Mouse (Mus musculus) brain, embryonic 14.5 days (tissue): ENCODE data around the gene Sema4c. TPM values are rescaled to one million over a fixed set of nuclear protein-coding genes. Genes with fewer than 3 reads are reported as not detected.

Source experiments
- DNase-seq: peaks from one replicate; pipeline ENCODE4 v3.0.0-alpha.2; 2011; ENCODE audit warnings: low read depth
- CTCF ChIP-seq: fragments of 200-500 bp; IDR thresholded peaks from 2 replicates; pipeline ENCODE4 v1.5.1; 2012; ENCODE audit warnings: inconsistent platforms, mild to moderate bottlenecking, moderate library complexity, borderline replicate concordance; ENCODE audit not compliant: insufficient read depth, insufficient read length; ENCODE audit errors: extremely low read depth
- POLR2A ChIP-seq: fragments of 200-500 bp; IDR thresholded peaks from 2 replicates; pipeline ENCODE4 v1.6.1; 2012; ENCODE audit warnings: mild to moderate bottlenecking, inconsistent platforms, borderline replicate concordance; ENCODE audit not compliant: poor library complexity, insufficient read depth, insufficient read length, severe bottlenecking; ENCODE audit errors: extremely low read depth
- polyA plus RNA-seq: library from polyadenylated mRNA; depleted of rRNA; stranded (reverse); fragments of >200 nt; gene quantifications from 2 replicates; pipeline ENCODE4 v1.2.3, GENCODE M21; 2012; rRNA removed

Gene Sema4c
- 64.2 and 66.1 TPM in 2 replicates for polyA plus RNA-seq

GRCm38 (mm10) chr1:36558031-36558993 lies at the start of gene Sema4c:
TSS of gene Sema4c (minus strand) at chr1:36558349.
- DNase-seq = peak; percentile 92
- TF ChIP-seq CTCF = no peak
- TF ChIP-seq POLR2A = peak; percentile 93

- no peak for TF ChIP-seq CTCF
- no peak for TF ChIP-seq POLR2A
- DNase-seq = peak; percentile 73
Measured at GRCm38 (mm10) chr1:36606951-36607350, 48.8 kb upstream of the Sema4c start.

GRCm38 (mm10) chr1:36604254-36605156 lies 46.4 kb upstream of the Sema4c start:
- TF ChIP-seq CTCF (no peak), POLR2A (no peak)
- DNase-seq = no peak

GRCm38 (mm10) chr1:36603361-36603760 lies 45.2 kb upstream of the Sema4c start:
- no peak for TF ChIP-seq CTCF
- no peak for TF ChIP-seq POLR2A
- DNase-seq = peak; percentile 79

- TF ChIP-seq POLR2A = no peak
- no peak for TF ChIP-seq CTCF
- no peak for DNase-seq
Measured at GRCm38 (mm10) chr1:36602271-36602670, 44.1 kb upstream of the Sema4c start.

GRCm38 (mm10) chr1:36598411-36598810 lies 40.3 kb upstream of the Sema4c start:
- TF ChIP-seq POLR2A = no peak
- TF ChIP-seq CTCF = no peak
- no peak for DNase-seq

GRCm38 (mm10) chr1:36596114-36596513 lies 38.0 kb upstream of the Sema4c start:
- TF ChIP-seq CTCF = no peak
- TF ChIP-seq POLR2A = no peak
- DNase-seq = peak; percentile 91

GRCm38 (mm10) chr1:36595167-36595931 lies 37.2 kb upstream of the Sema4c start:
- DNase-seq = peak; percentile 47

GRCm38 (mm10) chr1:36593099-36593498 lies 35.0 kb upstream of the Sema4c start:
- TF ChIP-seq POLR2A (no peak), CTCF (no peak)
- no peak for DNase-seq

More at GRCm38 (mm10) chr1:36595167-36595931, 37.2 kb upstream of the Sema4c start:
- TF ChIP-seq CTCF = no peak
- no peak for TF ChIP-seq POLR2A

- DNase-seq = no peak
- no peak for TF ChIP-seq CTCF
- TF ChIP-seq POLR2A = no peak
Measured at GRCm38 (mm10) chr1:36591408-36591807, 33.3 kb upstream of the Sema4c start.
